Mouse (Mus musculus) activated CD4-positive, CD25-positive, alpha-beta regulatory T cell, adult 9 weeks (primary cell): ENCODE data around the gene Gm4177. TPM values are rescaled to one million over a fixed set of nuclear protein-coding genes. Genes with fewer than 3 reads are reported as not detected.

Experiments
- polyA plus RNA-seq: library from polyadenylated mRNA; unstranded; fragments of 100-300 nt; shearing (Covaris generic); gene quantifications from one replicate; pipeline ENCODE4 v1.2.1, GENCODE M21; 2017

Gm4177 gene
- polyA plus RNA-seq = not detected

GRCm38 (mm10) chr7:21796628-21797027, at the start of gene Gm4177:
Gene Gm4177, minus strand, starts transcription at chr7:21796728.

GRCm38 (mm10) chr7:21844167-21844566, 47.6 kb upstream of the Gm4177 start, which contains the start of gene Gm5725:
Gene Gm5725, minus strand, starts transcription at chr7:21844267.

GRCm38 (mm10) chr7:21832051-21832450, 35.5 kb upstream of the Gm4177 start, which contains the start of gene Vmn1r135:
Gene Vmn1r135, plus strand, starts transcription at chr7:21832351.

GRCm38 (mm10) chr7:21761375-21761774, 35.2 kb downstream of the Gm4177 start, which contains the start of gene Gm4175:
Gene Gm4175, minus strand, starts transcription at chr7:21761475.

Other genes with a start within 250 kb of the Gm4177 start
- not detected for gene Vmn1r132, start 182.6 kb downstream of the Gm4177 start, polyA plus RNA-seq
- gene Gm4175, start 35.3 kb downstream of the Gm4177 start, polyA plus RNA-seq = not detected
- not detected for gene Vmn1r135, start 35.6 kb upstream of the Gm4177 start, polyA plus RNA-seq
- not detected for gene Gm5725, start 47.5 kb upstream of the Gm4177 start, polyA plus RNA-seq
- not detected for gene Gm5891, start 124.6 kb upstream of the Gm4177 start, polyA plus RNA-seq
- not detected for gene Vmn1r137, start 197.9 kb upstream of the Gm4177 start, polyA plus RNA-seq
- gene Vmn1r138, start 232.2 kb upstream of the Gm4177 start, polyA plus RNA-seq = not detected